Mouse (Mus musculus): ENCODE data around the gene Tob1. TPM values are rescaled to one million over a fixed set of nuclear protein-coding genes. Genes with fewer than 3 reads are reported as not detected.

Gene Tob1
- total RNA-seq, 1 experiment from 2014 or later = 39.6 TPM

DNA sequence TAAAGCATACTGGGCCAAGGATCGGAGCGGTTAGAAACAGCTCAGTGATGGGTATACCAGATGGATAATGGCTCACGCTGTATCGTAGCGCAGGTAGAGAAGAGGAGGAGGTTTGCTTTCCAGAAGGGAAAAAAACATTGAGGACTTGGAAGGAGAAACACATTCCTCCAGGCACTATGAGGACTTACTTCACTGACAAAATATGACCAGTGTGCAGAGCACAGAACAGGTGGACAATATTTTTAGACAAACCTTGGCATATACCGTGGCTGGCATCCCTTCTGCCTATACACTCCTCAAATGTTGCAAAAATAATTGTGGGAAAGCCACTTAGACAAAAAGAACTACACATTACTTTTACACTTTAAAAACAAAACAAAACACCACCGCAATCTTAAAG, 10.0 kb downstream of the Tob1 start:
- ATAC-seq (ENCODE audit: extremely low read depth, insufficient number of reproducible peaks, low FRiP score, poor library complexity, severe bottlenecking) = no peak

- no peak for ATAC-seq (ENCODE audit: extremely low read depth, insufficient number of reproducible peaks, low FRiP score, poor library complexity, severe bottlenecking)
Observed at GRCm38 (mm10) chr11:94223531-94223930, 12.3 kb downstream of the Tob1 start.

DNA sequence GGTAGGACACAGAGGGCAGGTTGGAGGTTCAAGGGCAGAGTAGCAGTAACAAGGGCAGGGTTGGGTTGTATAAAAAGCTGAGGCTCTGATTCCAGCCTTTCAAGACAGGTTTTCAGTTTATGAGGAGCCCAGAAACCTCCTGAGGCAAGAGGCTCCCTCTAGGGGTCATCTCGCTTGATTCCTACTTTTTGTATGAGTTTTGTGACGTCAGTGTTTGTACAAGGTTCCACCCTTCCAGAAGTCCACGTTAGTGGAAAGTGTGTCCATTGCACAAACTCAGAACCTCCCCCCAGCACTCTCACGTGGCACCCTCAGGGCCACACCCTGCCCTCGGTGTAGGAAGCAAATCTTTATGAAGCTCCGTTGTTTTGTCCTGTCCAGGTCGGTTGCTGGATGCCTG, 14.7 kb downstream of the Tob1 start:
- ATAC-seq (ENCODE audit: extremely low read depth, insufficient number of reproducible peaks, low FRiP score, poor library complexity, severe bottlenecking) = peak; percentile 64

DNA sequence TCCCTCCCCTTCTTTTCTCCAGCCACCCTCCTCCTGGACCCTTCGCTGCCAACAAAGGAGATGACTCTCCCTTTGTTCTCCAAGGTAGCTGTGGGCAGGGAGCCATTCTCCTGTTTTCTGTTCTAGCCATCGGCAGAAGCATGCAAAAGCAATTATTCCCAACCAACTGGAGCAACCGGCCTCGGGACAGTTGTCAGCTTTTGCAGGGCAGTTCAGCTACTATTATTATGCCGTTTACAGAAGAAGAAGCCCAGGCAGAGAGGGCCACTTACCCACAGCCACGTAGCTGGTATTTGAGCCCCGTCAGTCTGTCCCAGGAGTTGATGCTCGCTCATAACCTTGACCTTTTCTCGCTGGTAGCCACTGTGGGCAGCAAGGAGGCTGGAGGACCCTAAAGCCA, 17.2 kb downstream of the Tob1 start:
- no peak for ATAC-seq (ENCODE audit: extremely low read depth, insufficient number of reproducible peaks, low FRiP score, poor library complexity, severe bottlenecking)

GRCm38 (mm10) chr11:94229207-94229960, 18.1 kb downstream of the Tob1 start:
- no peak for ATAC-seq (ENCODE audit: extremely low read depth, insufficient number of reproducible peaks, low FRiP score, poor library complexity, severe bottlenecking)

DNA sequence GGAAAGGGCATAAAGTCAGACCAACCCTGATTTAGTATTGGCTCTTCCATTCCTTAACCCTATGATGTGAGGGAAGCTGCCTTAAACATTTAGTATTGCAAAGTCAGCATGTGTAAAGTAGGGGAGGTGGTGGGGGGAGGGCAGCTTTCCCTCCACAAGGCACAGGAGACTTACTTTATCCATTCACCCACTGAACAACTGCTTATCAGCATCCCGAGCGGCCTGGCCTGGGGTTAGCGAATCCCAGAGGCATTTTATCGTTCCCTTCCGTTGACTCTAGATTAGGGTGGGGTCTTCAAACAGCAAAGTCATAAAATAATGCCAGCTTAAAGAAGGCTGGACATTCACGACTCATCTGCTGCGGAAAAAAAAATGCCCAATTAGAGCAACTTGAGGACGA, 19.0 kb downstream of the Tob1 start:
- ATAC-seq (ENCODE audit: extremely low read depth, insufficient number of reproducible peaks, low FRiP score, poor library complexity, severe bottlenecking) = no peak

DNA sequence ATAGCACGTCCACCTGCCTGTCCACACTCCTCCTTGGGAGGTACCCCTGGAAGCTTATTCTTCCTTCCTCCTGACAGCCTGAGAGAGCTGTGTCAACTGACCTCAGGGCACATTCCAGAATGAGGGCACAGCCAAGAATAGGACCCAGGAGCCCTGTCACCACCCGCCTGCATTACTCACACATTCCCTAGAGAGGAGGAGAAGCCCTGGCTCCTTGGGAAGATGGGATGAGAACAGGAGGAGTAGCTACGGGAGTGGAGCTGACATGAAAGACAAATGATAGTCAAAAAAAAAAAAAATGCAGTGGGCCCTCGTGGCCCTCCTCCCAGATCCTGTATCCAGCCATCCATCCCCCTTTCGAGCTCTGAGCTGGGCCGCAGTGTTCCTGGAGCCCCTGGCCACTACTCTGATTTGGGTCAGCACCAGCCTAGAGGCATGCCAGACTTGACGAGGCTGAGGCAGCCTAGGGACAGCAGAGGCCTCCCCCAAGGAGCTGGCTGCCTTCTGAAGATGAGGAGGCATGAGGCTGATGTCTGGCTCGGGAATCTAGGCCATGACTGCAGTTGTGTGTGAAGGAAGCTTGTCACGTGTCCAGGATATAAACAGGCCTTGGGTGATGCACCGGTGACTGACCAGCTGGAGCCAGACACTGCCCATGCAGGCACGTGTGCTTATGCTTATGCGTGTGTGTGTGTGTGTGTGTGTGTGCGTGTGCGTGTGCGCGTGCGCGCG, 20.7 kb downstream of the Tob1 start:
- no peak for ATAC-seq (ENCODE audit: extremely low read depth, insufficient number of reproducible peaks, low FRiP score, poor library complexity, severe bottlenecking)

GRCm38 (mm10) chr11:94233405-94233804, 22.2 kb downstream of the Tob1 start:
- ATAC-seq (ENCODE audit: extremely low read depth, insufficient number of reproducible peaks, low FRiP score, poor library complexity, severe bottlenecking) = no peak

DNA sequence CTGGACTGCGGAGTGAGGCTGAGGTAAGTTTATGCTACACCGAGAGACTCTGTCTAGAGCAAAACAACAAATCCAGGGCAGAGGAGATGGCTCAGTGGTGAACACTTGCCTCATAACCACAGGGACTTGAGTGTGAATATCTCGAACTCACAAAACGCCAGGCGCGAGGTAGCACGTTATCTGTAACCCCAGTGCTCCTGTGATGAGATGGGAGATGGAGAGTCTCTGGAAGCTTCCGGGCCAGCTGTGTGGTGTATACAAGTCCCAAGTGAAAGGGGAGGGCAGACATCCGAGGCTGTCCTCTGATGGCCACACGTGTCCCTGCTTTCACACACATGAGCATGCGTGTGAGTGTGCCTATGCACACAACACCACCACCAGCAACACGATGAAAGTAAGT, 23.1 kb downstream of the Tob1 start:
- no peak for ATAC-seq (ENCODE audit: extremely low read depth, insufficient number of reproducible peaks, low FRiP score, poor library complexity, severe bottlenecking)

DNA sequence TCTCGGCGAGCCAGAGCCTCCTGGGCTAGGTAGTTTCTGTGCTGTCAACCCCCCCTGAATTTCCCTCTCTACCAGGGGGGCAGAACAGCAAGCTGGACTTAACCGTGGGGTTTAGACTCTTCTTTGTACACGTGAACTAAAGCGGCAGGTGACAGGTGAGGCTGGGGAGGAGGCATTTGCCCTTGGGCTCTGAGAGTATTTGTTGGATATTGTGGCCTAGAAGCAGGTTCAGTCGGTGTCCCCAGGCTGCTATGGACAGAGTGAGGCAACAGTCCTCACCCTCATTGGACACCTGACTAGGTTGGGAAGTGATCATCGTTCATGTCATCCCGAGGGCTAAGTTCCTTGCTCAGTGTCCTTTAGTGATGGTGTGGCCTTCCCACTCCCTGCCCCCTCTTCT, 23.6 kb downstream of the Tob1 start:
- ATAC-seq (ENCODE audit: extremely low read depth, insufficient number of reproducible peaks, low FRiP score, poor library complexity, severe bottlenecking) = no peak

DNA sequence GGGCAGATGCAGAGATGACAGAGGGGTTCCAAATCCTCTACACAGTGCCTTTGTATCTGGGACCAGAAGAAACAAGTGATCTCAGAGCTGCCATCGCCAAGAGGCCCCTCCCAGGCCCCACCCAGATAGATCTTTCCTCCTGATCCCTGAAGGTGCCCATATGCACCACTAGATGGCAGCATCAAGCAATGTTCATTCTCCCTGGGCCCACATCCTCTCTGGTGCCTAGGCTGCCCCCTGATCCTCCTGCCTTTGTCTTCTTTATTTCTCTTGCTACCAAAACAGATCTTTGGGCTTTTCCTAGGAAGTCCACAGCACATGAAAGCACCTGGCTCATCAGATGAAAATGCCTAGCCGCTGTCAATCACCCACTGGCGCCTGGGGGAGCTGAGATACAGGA, 24.8 kb downstream of the Tob1 start:
- peak; percentile 87 for ATAC-seq (ENCODE audit: extremely low read depth, insufficient number of reproducible peaks, low FRiP score, poor library complexity, severe bottlenecking)

DNA sequence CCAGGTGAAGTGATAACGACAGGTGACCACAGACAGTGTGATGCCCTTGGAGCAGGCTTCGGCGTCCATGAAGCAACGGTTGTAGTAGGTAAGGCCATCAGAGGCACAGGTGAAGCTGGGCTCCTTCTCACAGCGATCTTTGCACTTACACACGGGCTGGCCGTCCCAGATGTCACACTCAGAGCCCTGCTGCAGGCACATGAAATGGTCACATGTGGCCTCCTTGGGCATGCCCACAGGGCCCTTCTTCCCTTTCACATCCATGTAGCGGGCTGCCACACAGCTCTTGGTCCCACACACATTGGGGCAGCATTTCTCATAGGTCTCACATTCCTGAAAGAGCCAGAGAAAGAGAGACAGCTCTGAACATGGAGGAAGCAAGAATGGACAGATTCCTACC, 27.5 kb downstream of the Tob1 start:
- ATAC-seq (ENCODE audit: extremely low read depth, insufficient number of reproducible peaks, low FRiP score, poor library complexity, severe bottlenecking) = no peak

- no peak for ATAC-seq (ENCODE audit: extremely low read depth, insufficient number of reproducible peaks, low FRiP score, poor library complexity, severe bottlenecking)
Observed at GRCm38 (mm10) chr11:94239706-94240105, 28.5 kb downstream of the Tob1 start.

DNA sequence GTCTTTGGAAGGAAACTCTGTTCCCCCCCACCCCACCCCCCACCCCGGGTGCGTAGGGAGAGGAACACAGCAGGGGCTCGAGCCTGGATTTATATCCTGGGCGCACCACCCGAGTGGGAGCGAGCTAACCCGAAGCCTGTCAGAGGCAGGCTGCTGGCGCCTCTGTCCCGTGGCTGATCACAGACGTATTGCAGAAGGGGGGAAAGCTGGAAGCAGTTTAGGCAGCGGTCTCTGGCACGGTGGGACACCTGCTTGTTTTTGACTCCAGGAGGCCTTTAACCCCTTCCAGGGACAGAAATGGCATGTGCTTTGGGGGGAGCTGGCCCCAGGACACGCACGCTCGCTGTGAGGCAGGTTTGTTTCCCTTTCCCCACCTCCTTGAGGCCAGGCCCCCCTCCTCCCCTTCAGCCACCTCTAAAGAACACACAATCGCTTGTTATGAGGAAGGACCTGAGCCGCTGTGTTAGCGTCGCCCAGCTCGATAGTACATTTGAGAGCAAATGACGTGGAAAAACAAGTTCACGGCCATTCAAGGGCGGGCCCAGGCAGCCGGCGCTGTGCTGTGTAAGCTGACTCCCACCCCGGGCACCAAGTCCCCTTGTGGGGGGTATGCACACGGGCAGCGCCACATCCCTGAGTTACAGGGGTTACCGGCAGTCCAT, 31.6 kb downstream of the Tob1 start:
- no peak for ATAC-seq (ENCODE audit: extremely low read depth, insufficient number of reproducible peaks, low FRiP score, poor library complexity, severe bottlenecking)

DNA sequence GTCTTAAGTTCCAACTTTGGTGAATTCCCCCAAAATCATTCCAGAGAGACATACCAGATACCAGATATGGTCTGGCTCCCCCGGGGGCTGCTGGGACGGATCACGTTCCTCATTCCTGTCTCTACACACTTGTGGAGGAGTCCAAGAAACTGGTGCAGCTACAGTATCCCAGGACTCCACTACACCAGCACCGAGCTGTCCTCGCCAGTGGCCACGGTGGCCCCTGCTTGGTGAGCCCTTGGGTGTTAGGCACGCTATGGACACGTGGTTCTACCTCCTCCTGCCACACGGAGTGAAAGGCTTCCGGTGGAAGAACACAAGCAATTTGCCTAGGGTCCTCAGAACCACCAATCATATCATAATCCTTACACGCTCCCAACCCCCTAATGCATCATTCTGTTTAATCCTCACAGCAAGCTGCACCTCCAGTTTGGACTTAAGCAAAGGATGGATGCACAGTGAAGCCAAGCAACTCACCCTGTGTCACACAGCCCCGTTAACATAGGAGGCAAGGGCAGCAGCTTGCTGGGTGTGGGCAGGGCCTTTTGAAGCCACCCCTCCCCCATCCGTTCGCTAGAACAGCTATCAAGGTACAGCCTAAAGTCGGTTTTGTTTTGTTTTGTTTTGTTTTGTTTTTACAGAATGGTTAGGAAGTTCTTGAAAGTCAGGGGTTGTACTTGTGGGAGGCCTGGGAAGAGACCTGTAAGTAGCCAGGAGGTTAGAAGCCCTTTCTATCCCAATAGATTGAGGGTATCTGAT, 32.3 kb downstream of the Tob1 start:
- ATAC-seq (ENCODE audit: extremely low read depth, insufficient number of reproducible peaks, low FRiP score, poor library complexity, severe bottlenecking) = no peak

DNA sequence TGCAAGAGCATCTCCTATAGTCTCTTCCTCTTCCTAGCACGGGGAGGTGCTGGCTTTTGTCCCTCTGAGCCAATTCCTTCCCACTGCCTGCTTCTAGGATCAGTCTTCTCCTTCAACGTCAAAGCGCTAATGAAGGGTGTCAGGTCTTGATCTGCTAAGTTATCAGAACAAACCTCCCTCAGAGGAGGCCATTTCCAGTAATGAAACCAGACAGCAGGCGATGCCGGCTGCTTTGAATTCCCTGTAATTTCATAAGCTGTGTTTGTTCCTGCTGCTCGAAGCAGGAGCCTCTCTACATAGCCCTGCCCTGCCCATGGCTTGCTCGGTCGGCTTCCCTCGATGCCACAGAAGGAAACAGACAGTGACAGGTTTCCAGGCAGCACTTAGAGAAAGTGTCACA, 33.1 kb downstream of the Tob1 start:
- no peak for ATAC-seq (ENCODE audit: extremely low read depth, insufficient number of reproducible peaks, low FRiP score, poor library complexity, severe bottlenecking)

GRCm38 (mm10) chr11:94245955-94246788, 34.9 kb downstream of the Tob1 start, which contains the start of gene Wfikkn2:
Gene Wfikkn2, minus strand, starts transcription at chr11:94246005.
- ATAC-seq (ENCODE audit: extremely low read depth, insufficient number of reproducible peaks, low FRiP score, poor library complexity, severe bottlenecking) = no peak

GRCm38 (mm10) chr11:94246789-94247061, 35.5 kb downstream of the Tob1 start:
- no peak for ATAC-seq (ENCODE audit: extremely low read depth, insufficient number of reproducible peaks, low FRiP score, poor library complexity, severe bottlenecking)

DNA sequence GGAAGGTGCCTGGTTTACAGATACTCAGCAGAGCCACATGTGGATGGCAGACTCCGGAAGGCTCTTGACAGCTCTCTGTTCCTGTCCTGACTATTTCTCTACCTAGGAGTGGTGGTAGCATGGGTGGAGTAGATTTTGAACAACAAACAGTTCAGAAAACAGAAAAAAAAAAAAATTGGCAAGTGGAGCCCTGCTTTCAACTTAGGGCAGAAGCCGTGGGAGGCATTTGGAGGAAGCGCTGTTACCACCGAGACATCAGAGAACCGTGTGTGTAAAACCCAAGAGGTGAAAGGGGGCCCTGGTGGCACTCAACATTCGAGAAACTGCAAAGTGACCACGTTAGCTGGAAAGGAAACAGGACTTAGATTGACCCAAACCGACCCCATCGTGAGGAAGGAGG, 41.9 kb downstream of the Tob1 start:
- ATAC-seq (ENCODE audit: extremely low read depth, insufficient number of reproducible peaks, low FRiP score, poor library complexity, severe bottlenecking) = no peak

All from neutrophil, adult 5-6 weeks (primary cell).